Mouse (Mus musculus): ENCODE measurements around the gene Mipol1. TPM values are rescaled to one million over a fixed set of nuclear protein-coding genes. Genes with fewer than 3 reads are reported as not detected.

The Mipol1 gene
- polyA plus RNA-seq, 1 experiment from 2014 or later, result 8.7 TPM

DNA sequence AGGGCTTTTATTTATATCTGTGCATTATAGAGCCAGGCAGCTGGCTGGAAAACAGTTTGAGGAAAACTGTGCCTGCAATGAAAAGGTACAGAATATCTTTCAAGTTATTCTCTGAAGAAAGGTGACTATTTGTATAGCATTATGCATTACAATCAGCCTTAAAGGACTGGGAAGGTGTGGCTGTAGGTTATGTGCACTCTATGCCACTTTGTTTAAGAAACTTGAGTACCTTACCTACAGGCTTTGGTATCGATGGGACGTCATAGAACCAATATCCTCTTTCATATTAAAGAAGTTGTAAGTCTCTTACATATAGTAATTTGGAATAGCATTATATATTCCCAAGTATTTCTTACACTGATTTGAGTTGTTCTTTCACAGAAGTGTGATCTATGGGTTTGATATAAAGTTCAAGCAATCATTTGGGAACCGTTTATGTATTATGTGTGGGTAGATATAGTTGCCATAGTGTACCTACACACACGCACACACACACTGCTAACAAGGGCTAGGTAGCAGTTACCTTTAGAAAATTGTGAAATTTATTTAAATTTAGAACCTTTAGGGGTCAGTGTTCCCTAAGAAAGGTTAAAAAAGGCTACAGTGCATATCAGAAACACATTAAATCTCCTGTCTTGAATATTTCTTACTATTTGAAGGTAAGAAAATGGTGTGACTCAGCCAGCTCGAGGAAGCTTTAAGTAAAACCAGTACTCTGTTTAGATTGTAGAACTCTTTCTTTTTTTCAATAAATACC lies 55.3 kb downstream of the Mipol1 start:
- Histone ChIP-seq H3K4me3 (ENCODE audit: low read depth, low read length) (no peak overlapping the region), H3K9ac (ENCODE audit: low read depth, low read length) (no peak overlapping the region), H3K27ac (ENCODE audit: low read depth, low read length) (no peak overlapping the region), H3K4me2 (no peak overlapping the region), H3K4me1 (ENCODE audit: control insufficient read depth, insufficient read depth, low read length) (no peaks in the 10 kb centered on the region), H3K36me3 (ENCODE audit: control insufficient read depth, insufficient read depth, low read length) (no peaks in the 10 kb centered on the region), H3K9me3 (replicated peaks; ENCODE audit: control insufficient read depth, low read length) (no peaks in the 10 kb centered on the region), H3K27me3 (ENCODE audit: control insufficient read depth, insufficient read depth, low read length) (no peaks in the 10 kb centered on the region)
- no peak for ATAC-seq (replicated peaks; ENCODE audit: insufficient number of reproducible peaks, low FRiP score, low TSS enrichment)
- WGBS (ENCODE audit: insufficient replicate concordance), result 78% methylated on average over 5 of the region's 5 CpGs

DNA sequence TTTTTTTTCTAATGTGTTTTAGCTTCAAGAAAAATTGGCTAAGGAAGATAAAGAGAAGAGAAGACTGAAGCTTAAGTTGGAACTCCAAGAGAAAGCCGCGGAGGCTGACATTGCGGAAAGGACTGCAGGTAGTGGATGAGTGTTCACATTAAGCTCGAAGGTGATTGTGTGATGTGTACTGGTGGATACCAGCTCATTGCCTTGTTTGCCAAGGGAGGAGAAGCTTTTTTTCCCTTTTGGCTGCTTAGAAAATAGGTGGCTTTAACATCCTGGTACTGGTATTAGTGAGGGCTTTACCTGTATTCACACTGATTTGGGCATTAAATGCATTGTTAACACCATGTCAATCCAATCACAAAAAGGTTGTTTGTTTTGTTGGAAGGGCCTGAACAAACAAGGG lies 77.1 kb downstream of the Mipol1 start:
- Histone ChIP-seq H3K27ac (ENCODE audit: low read depth, low read length) (no peak overlapping the region), H3K27me3 (ENCODE audit: control insufficient read depth, insufficient read depth, low read length) (no peaks in the 10 kb centered on the region), H3K36me3 (ENCODE audit: control insufficient read depth, insufficient read depth, low read length) (no peaks in the 10 kb centered on the region), H3K4me1 (ENCODE audit: control insufficient read depth, insufficient read depth, low read length) (no peaks in the 10 kb centered on the region), H3K9me3 (replicated peaks; ENCODE audit: control insufficient read depth, low read length) (no peaks in the 10 kb centered on the region), H3K4me3 (ENCODE audit: low read depth, low read length) (no peak overlapping the region), H3K4me2 (no peak overlapping the region), H3K9ac (ENCODE audit: low read depth, low read length) (no peak overlapping the region)
- no peak for ATAC-seq (replicated peaks; ENCODE audit: insufficient number of reproducible peaks, low FRiP score, low TSS enrichment)
- WGBS (ENCODE audit: insufficient replicate concordance), result 93% methylated on average over 4 of the region's 4 CpGs

- no peak overlapping the region for H3K27ac ChIP-seq (ENCODE audit: low read depth, low read length)
- H3K4me2 ChIP-seq, result no peak overlapping the region
- 88% methylated on average over 1 of the region's 1 CpGs for WGBS (ENCODE audit: insufficient replicate concordance)
- no peak overlapping the region for H3K9ac ChIP-seq (ENCODE audit: low read depth, low read length)
- H3K4me3 ChIP-seq (ENCODE audit: low read depth, low read length), result no peak overlapping the region
- no peaks in the 10 kb centered on the region for H3K9me3 ChIP-seq (replicated peaks; ENCODE audit: control insufficient read depth, low read length)
- no peaks in the 10 kb centered on the region for H3K4me1 ChIP-seq (ENCODE audit: control insufficient read depth, insufficient read depth, low read length)
- no peaks in the 10 kb centered on the region for H3K27me3 ChIP-seq (ENCODE audit: control insufficient read depth, insufficient read depth, low read length)
- no peaks in the 10 kb centered on the region for H3K36me3 ChIP-seq (ENCODE audit: control insufficient read depth, insufficient read depth, low read length)
- ATAC-seq (replicated peaks; ENCODE audit: insufficient number of reproducible peaks, low FRiP score, low TSS enrichment), result no peak
Measured at GRCm38 (mm10) chr12:57307748-57308147, 77.5 kb downstream of the Mipol1 start.

- peaks cover 2% of the 10 kb centered on the region for H3K9me3 ChIP-seq (replicated peaks; ENCODE audit: control insufficient read depth, low read length)
- ATAC-seq (replicated peaks; ENCODE audit: insufficient number of reproducible peaks, low FRiP score, low TSS enrichment), result no peak
- H3K4me3 ChIP-seq (ENCODE audit: low read depth, low read length), result no peak overlapping the region
- no peaks in the 10 kb centered on the region for H3K27me3 ChIP-seq (ENCODE audit: control insufficient read depth, insufficient read depth, low read length)
- no peak overlapping the region for H3K27ac ChIP-seq (ENCODE audit: low read depth, low read length)
- no peaks in the 10 kb centered on the region for H3K4me1 ChIP-seq (ENCODE audit: control insufficient read depth, insufficient read depth, low read length)
- no peak overlapping the region for H3K4me2 ChIP-seq
- 68% methylated on average over 1 of the region's 1 CpGs for WGBS (ENCODE audit: insufficient replicate concordance)
- no peaks in the 10 kb centered on the region for H3K36me3 ChIP-seq (ENCODE audit: control insufficient read depth, insufficient read depth, low read length)
- no peak overlapping the region for H3K9ac ChIP-seq (ENCODE audit: low read depth, low read length)
Measured at GRCm38 (mm10) chr12:57339053-57339452, 108.8 kb downstream of the Mipol1 start.

GRCm38 (mm10) chr12:57340111-57340510 lies 109.9 kb downstream of the Mipol1 start:
- Histone ChIP-seq H3K27ac (ENCODE audit: low read depth, low read length) (no peak overlapping the region), H3K4me2 (no peak overlapping the region), H3K4me3 (ENCODE audit: low read depth, low read length) (no peak overlapping the region), H3K9ac (ENCODE audit: low read depth, low read length) (no peak overlapping the region), H3K4me1 (ENCODE audit: control insufficient read depth, insufficient read depth, low read length) (no peaks in the 10 kb centered on the region), H3K36me3 (ENCODE audit: control insufficient read depth, insufficient read depth, low read length) (no peaks in the 10 kb centered on the region), H3K27me3 (ENCODE audit: control insufficient read depth, insufficient read depth, low read length) (no peaks in the 10 kb centered on the region), H3K9me3 (replicated peaks; ENCODE audit: control insufficient read depth, low read length) (peaks cover 2% of the 10 kb centered on the region)
- ATAC-seq (replicated peaks; ENCODE audit: insufficient number of reproducible peaks, low FRiP score, low TSS enrichment), result no peak
- 80% methylated on average over 2 of the region's 2 CpGs for WGBS (ENCODE audit: insufficient replicate concordance)

- Histone ChIP-seq H3K4me1 (ENCODE audit: control insufficient read depth, insufficient read depth, low read length) (no peaks in the 10 kb centered on the region), H3K4me2 (no peak overlapping the region), H3K27me3 (ENCODE audit: control insufficient read depth, insufficient read depth, low read length) (no peaks in the 10 kb centered on the region), H3K27ac (ENCODE audit: low read depth, low read length) (no peak overlapping the region), H3K4me3 (ENCODE audit: low read depth, low read length) (no peak overlapping the region), H3K36me3 (ENCODE audit: control insufficient read depth, insufficient read depth, low read length) (no peaks in the 10 kb centered on the region), H3K9me3 (replicated peaks; ENCODE audit: control insufficient read depth, low read length) (no peaks in the 10 kb centered on the region), H3K9ac (ENCODE audit: low read depth, low read length) (no peak overlapping the region)
- WGBS (ENCODE audit: insufficient replicate concordance), result 71% methylated on average over 2 of the region's 2 CpGs
- ATAC-seq (replicated peaks; ENCODE audit: insufficient number of reproducible peaks, low FRiP score, low TSS enrichment), result no peak
Measured at GRCm38 (mm10) chr12:57362732-57363131, 132.5 kb downstream of the Mipol1 start.

DNA sequence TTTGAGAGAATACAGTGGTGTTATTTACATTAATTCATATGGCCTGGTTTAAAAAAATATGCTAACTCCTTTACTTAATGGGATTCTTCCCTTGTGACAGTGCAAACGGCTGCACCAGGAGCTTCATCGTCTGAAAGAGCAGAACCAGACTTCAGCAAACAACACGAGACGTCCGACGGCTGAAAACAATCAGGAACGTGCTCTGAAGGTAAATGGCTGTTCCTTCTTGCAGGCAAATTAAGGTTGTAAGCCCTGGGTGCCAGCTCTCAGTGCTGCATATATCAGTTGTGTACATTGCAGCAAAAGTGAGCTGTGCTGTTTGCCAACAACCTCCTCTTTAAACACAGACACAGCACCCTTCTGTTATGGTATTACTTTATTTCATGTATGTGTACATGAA lies 133.8 kb downstream of the Mipol1 start:
- WGBS (ENCODE audit: insufficient replicate concordance), result 75% methylated on average over 7 of the region's 7 CpGs
- Histone ChIP-seq H3K9me3 (replicated peaks; ENCODE audit: control insufficient read depth, low read length) (no peaks in the 10 kb centered on the region), H3K9ac (ENCODE audit: low read depth, low read length) (no peak overlapping the region), H3K27ac (ENCODE audit: low read depth, low read length) (no peak overlapping the region), H3K27me3 (ENCODE audit: control insufficient read depth, insufficient read depth, low read length) (no peaks in the 10 kb centered on the region), H3K4me2 (no peak overlapping the region), H3K4me3 (ENCODE audit: low read depth, low read length) (no peak overlapping the region), H3K4me1 (ENCODE audit: control insufficient read depth, insufficient read depth, low read length) (no peaks in the 10 kb centered on the region), H3K36me3 (ENCODE audit: control insufficient read depth, insufficient read depth, low read length) (no peaks in the 10 kb centered on the region)
- no peak for ATAC-seq (replicated peaks; ENCODE audit: insufficient number of reproducible peaks, low FRiP score, low TSS enrichment)

GRCm38 (mm10) chr12:57371790-57372547 lies 141.7 kb downstream of the Mipol1 start:
- H3K27ac ChIP-seq (ENCODE audit: low read depth, low read length), result no peak overlapping the region
- H3K9ac ChIP-seq (ENCODE audit: low read depth, low read length), result no peak overlapping the region
- no peaks in the 10 kb centered on the region for H3K4me1 ChIP-seq (ENCODE audit: control insufficient read depth, insufficient read depth, low read length)
- no peak overlapping the region for H3K4me3 ChIP-seq (ENCODE audit: low read depth, low read length)
- WGBS (ENCODE audit: insufficient replicate concordance), result 72% methylated on average over 3 of the region's 3 CpGs
- no peak overlapping the region for H3K4me2 ChIP-seq
- H3K9me3 ChIP-seq (replicated peaks; ENCODE audit: control insufficient read depth, low read length), result no peaks in the 10 kb centered on the region
- 0 out of 2 replicates have a peak, but pooled peaks have one; percentile 49 for ATAC-seq (replicated peaks; ENCODE audit: insufficient number of reproducible peaks, low FRiP score, low TSS enrichment)
- no peaks in the 10 kb centered on the region for H3K27me3 ChIP-seq (ENCODE audit: control insufficient read depth, insufficient read depth, low read length)
- no peaks in the 10 kb centered on the region for H3K36me3 ChIP-seq (ENCODE audit: control insufficient read depth, insufficient read depth, low read length)
